Mouse (Mus musculus) cerebellum, adult 11 months (tissue): ENCODE results near the gene Cyfip2.

ENCODE experiments used
- DNase-seq: peaks from one replicate; pipeline ENCODE4 v3.0.0; 2022

The Cyfip2 gene

GRCm38 (mm10) chr11:46307768-46308167, 4.9 kb downstream of the Cyfip2 start:
- DNase-seq = no peak

- no peak for DNase-seq
These were observed 5.9 kb downstream of the Cyfip2 start for GRCm38 (mm10) chr11:46306776-46307175.

- no peak for DNase-seq
These were observed 6.7 kb downstream of the Cyfip2 start for GRCm38 (mm10) chr11:46305881-46306520.

GRCm38 (mm10) chr11:46304864-46305710, 7.6 kb downstream of the Cyfip2 start:
- DNase-seq = no peak

GRCm38 (mm10) chr11:46304093-46304492, 8.6 kb downstream of the Cyfip2 start:
- DNase-seq = no peak

- DNase-seq = no peak
These were observed 10.2 kb downstream of the Cyfip2 start for GRCm38 (mm10) chr11:46302471-46302870.

GRCm38 (mm10) chr11:46301579-46302248, 10.9 kb downstream of the Cyfip2 start:
- DNase-seq = no peak

- no peak for DNase-seq
These were observed 12.8 kb downstream of the Cyfip2 start for GRCm38 (mm10) chr11:46299901-46300300.

- DNase-seq = peak; percentile 81
These were observed 13.5 kb downstream of the Cyfip2 start for GRCm38 (mm10) chr11:46298889-46299785.

- no peak for DNase-seq
These were observed 18.3 kb downstream of the Cyfip2 start for GRCm38 (mm10) chr11:46294390-46294789.

GRCm38 (mm10) chr11:46293491-46293890, 19.2 kb downstream of the Cyfip2 start:
- peak; percentile 76 for DNase-seq

- no peak for DNase-seq
These were observed 21.7 kb downstream of the Cyfip2 start for GRCm38 (mm10) chr11:46290988-46291405.

GRCm38 (mm10) chr11:46289561-46289960, 23.1 kb downstream of the Cyfip2 start:
- DNase-seq = no peak

GRCm38 (mm10) chr11:46289022-46289421, 23.6 kb downstream of the Cyfip2 start:
- DNase-seq = no peak

- no peak for DNase-seq
These were observed 24.6 kb downstream of the Cyfip2 start for GRCm38 (mm10) chr11:46288091-46288490.

- DNase-seq = no peak
These were observed 25.9 kb downstream of the Cyfip2 start for GRCm38 (mm10) chr11:46286803-46287202.

- no peak for DNase-seq
These were observed 28.9 kb downstream of the Cyfip2 start for GRCm38 (mm10) chr11:46283800-46284199.

GRCm38 (mm10) chr11:46282612-46283011, 30.0 kb downstream of the Cyfip2 start:
- no peak for DNase-seq

- DNase-seq = no peak
These were observed 34.0 kb downstream of the Cyfip2 start for GRCm38 (mm10) chr11:46278709-46279108.

- DNase-seq = no peak
These were observed 34.5 kb downstream of the Cyfip2 start for GRCm38 (mm10) chr11:46278140-46278539.

- DNase-seq = no peak
These were observed 35.9 kb downstream of the Cyfip2 start for GRCm38 (mm10) chr11:46276778-46277177.

GRCm38 (mm10) chr11:46276168-46276567, 36.5 kb downstream of the Cyfip2 start:
- no peak for DNase-seq

- peak; percentile 71 for DNase-seq
These were observed 37.4 kb downstream of the Cyfip2 start for GRCm38 (mm10) chr11:46275302-46275701.
